Mouse (Mus musculus): ENCODE measurements around the gene Olfr959.

Olfr959 gene

GRCm38 (mm10) chr9:39575469-39575868 lies at the start of gene Olfr959:
Gene Olfr959 (minus strand): TSS chr9:39575569.
- DNase-seq: no peak

- DNase-seq: no peak
Measured at GRCm38 (mm10) chr9:39624711-39625110, 49.3 kb upstream of the Olfr959 start.

GRCm38 (mm10) chr9:39623783-39624182 lies 48.4 kb upstream of the Olfr959 start:
- DNase-seq: no peak

- no peak for DNase-seq
Measured at GRCm38 (mm10) chr9:39621073-39621472, 45.7 kb upstream of the Olfr959 start, which contains the start of gene Olfr960. Gene Olfr960 (plus strand): TSS chr9:39621373.

- DNase-seq: no peak
Measured at GRCm38 (mm10) chr9:39611953-39612352, 36.6 kb upstream of the Olfr959 start.

GRCm38 (mm10) chr9:39610355-39610754 lies 35.0 kb upstream of the Olfr959 start, which contains the start of gene Olfr148:
Gene Olfr148 (plus strand): TSS chr9:39610655.
- DNase-seq: no peak

GRCm38 (mm10) chr9:39608497-39608896 lies 33.1 kb upstream of the Olfr959 start:
- DNase-seq: no peak

- no peak for DNase-seq
Measured at GRCm38 (mm10) chr9:39603999-39604453, 28.7 kb upstream of the Olfr959 start, which contains the start of gene AW551984. Gene AW551984 (minus strand): TSS chr9:39604403.

- no peak for DNase-seq
Measured at GRCm38 (mm10) chr9:39603333-39603845, 28.0 kb upstream of the Olfr959 start.

- no peak for DNase-seq
Measured at GRCm38 (mm10) chr9:39602536-39603332, 27.4 kb upstream of the Olfr959 start.

- DNase-seq: no peak
Measured at GRCm38 (mm10) chr9:39577050-39577449, 1.7 kb upstream of the Olfr959 start.

GRCm38 (mm10) chr9:39558349-39558647 lies 17.1 kb downstream of the Olfr959 start:
- DNase-seq: no peak

GRCm38 (mm10) chr9:39557529-39558348 lies 17.6 kb downstream of the Olfr959 start:
- DNase-seq: no peak

GRCm38 (mm10) chr9:39553946-39554345 lies 21.4 kb downstream of the Olfr959 start, which contains the start of gene Olfr958:
Gene Olfr958 (minus strand): TSS chr9:39554054.
- no peak for DNase-seq

GRCm38 (mm10) chr9:39550806-39551205 lies 24.6 kb downstream of the Olfr959 start:
- no peak for DNase-seq

- no peak for DNase-seq
Measured at GRCm38 (mm10) chr9:39523616-39524285, 51.6 kb downstream of the Olfr959 start.
